Mouse (Mus musculus): ENCODE results near the gene Gna15. TPM values are rescaled to one million over a fixed set of nuclear protein-coding genes. Genes with fewer than 3 reads are reported as not detected.

The Gna15 gene
- polyA plus RNA-seq, 1 experiment: 11.2 TPM

DNA sequence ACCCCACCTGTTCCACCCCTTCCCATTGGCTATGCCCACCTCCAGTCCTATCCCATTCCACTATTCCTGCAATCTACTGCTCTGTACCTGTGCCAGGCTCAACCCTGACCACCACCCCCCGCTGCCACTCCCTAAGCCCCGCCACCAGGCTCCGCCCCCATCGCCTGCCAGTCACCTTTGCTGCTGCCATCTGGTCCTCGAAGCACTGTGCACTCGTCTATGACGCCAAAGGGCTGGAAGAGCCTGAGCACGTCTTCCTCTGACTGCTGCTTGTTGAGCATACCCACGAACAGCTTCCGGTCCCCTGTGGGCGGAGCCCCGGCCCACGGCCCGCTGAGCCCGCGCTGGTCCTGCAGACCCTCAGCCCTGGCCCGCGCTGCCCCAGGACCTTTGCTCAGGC is 53.6 kb downstream of the Gna15 start:
- H3K27ac ChIP-seq (ENCODE audit: insufficient read depth, low read length): no peak overlapping the region
- no peaks in the 10 kb centered on the region for H3K9me3 ChIP-seq (replicated peaks; ENCODE audit: control insufficient read depth, insufficient read depth, low read length, poor library complexity, severe bottlenecking)
- no peak overlapping the region for H3K9ac ChIP-seq (ENCODE audit: low read depth, poor library complexity, severe bottlenecking)
- no peak for TF ChIP-seq EP300 (IDR thresholded peaks at IDR 0.05; ENCODE audit: insufficient read depth, low read depth, low read length)
- no peak for TF ChIP-seq CTCF (IDR thresholded peaks at IDR 0.05; ENCODE audit: low read depth, low read length)
- no peak for TF ChIP-seq POLR2A (IDR thresholded peaks at IDR 0.05; ENCODE audit: insufficient read depth, low read length)
- H3K4me1 ChIP-seq (ENCODE audit: control insufficient read depth, insufficient read depth, low read length): peaks cover under 1% of the 10 kb centered on the region
- no peaks in the 10 kb centered on the region for H3K27me3 ChIP-seq (ENCODE audit: control insufficient read depth, insufficient read depth, low read length, poor library complexity, severe bottlenecking)
- no peaks in the 10 kb centered on the region for H3K36me3 ChIP-seq (ENCODE audit: control insufficient read depth, insufficient read depth, low read length, poor library complexity, severe bottlenecking)
- H3K4me3 ChIP-seq (ENCODE audit: low read depth, low read length): no peak overlapping the region

DNA sequence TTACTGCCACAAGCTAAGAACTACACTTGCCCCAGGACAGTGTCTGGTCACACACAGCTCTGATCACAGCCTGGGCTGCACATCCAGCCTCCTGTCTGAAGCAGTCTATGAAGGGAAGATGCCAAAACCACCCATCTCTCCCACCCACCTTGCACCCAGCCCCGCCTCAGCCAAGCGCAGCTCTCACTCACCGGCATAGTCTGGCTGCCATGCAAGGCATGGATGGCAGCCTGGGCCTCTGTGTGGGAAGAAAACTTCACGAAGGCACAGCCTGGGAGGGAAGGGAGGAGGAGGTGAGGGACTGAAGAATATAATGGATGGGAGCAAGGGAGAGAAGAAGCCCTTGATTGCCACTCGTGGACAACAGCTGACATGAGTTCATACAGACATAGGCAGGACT is 54.8 kb downstream of the Gna15 start:
- no peak for TF ChIP-seq EP300 (IDR thresholded peaks at IDR 0.05; ENCODE audit: insufficient read depth, low read depth, low read length)
- no peak for TF ChIP-seq CTCF (IDR thresholded peaks at IDR 0.05; ENCODE audit: low read depth, low read length)
- no peak for TF ChIP-seq POLR2A (IDR thresholded peaks at IDR 0.05; ENCODE audit: insufficient read depth, low read length)
- no peak overlapping the region for H3K27ac ChIP-seq (ENCODE audit: insufficient read depth, low read length)

DNA sequence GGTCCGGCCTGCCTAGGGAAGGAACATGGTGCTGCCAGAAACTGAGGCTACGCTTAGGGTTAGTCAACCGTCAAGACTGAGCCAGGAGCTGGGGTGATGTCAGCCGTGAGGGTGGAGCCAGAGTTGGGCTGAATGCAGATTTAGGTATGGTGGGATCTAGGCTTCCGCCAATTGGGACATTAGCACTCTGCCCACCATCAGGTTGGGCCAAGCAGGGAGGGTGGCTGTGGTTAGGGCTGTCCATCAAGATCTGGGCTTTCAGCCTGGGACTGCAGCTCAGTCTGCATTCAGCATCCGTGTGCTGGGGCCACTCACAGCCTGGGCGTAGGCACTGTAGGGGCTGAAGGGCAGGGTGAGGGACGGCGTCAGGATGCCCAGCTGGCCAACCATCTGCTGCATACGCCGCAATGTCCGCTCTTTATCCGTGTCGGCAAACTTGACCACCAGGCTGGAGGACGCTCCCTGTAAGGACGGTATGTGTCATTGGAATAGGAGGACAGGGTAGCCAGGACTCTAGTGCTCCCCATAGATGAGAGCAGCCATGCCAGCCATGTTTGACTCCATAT is 56.3 kb downstream of the Gna15 start:
- TF ChIP-seq POLR2A (IDR thresholded peaks at IDR 0.05; ENCODE audit: insufficient read depth, low read length): no peak
- no peak for TF ChIP-seq CTCF (IDR thresholded peaks at IDR 0.05; ENCODE audit: low read depth, low read length)
- no peak for TF ChIP-seq EP300 (IDR thresholded peaks at IDR 0.05; ENCODE audit: insufficient read depth, low read depth, low read length)
- Histone ChIP-seq H3K27ac (ENCODE audit: insufficient read depth, low read length) (no peak overlapping the region), H3K9me3 (replicated peaks; ENCODE audit: control insufficient read depth, insufficient read depth, low read length, poor library complexity, severe bottlenecking) (no peaks in the 10 kb centered on the region), H3K4me1 (ENCODE audit: control insufficient read depth, insufficient read depth, low read length) (no peaks in the 10 kb centered on the region), H3K4me3 (ENCODE audit: low read depth, low read length) (no peak overlapping the region), H3K9ac (ENCODE audit: low read depth, poor library complexity, severe bottlenecking) (no peak overlapping the region), H3K27me3 (ENCODE audit: control insufficient read depth, insufficient read depth, low read length, poor library complexity, severe bottlenecking) (no peaks in the 10 kb centered on the region), H3K36me3 (ENCODE audit: control insufficient read depth, insufficient read depth, low read length, poor library complexity, severe bottlenecking) (no peaks in the 10 kb centered on the region)

More for the DNA sequence above, 54.8 kb downstream of the Gna15 start:
- Histone ChIP-seq H3K36me3 (ENCODE audit: control insufficient read depth, insufficient read depth, low read length, poor library complexity, severe bottlenecking) (no peaks in the 10 kb centered on the region), H3K9me3 (replicated peaks; ENCODE audit: control insufficient read depth, insufficient read depth, low read length, poor library complexity, severe bottlenecking) (no peaks in the 10 kb centered on the region), H3K9ac (ENCODE audit: low read depth, poor library complexity, severe bottlenecking) (no peak overlapping the region), H3K4me1 (ENCODE audit: control insufficient read depth, insufficient read depth, low read length) (no peaks in the 10 kb centered on the region), H3K4me3 (ENCODE audit: low read depth, low read length) (no peak overlapping the region), H3K27me3 (ENCODE audit: control insufficient read depth, insufficient read depth, low read length, poor library complexity, severe bottlenecking) (no peaks in the 10 kb centered on the region)

DNA sequence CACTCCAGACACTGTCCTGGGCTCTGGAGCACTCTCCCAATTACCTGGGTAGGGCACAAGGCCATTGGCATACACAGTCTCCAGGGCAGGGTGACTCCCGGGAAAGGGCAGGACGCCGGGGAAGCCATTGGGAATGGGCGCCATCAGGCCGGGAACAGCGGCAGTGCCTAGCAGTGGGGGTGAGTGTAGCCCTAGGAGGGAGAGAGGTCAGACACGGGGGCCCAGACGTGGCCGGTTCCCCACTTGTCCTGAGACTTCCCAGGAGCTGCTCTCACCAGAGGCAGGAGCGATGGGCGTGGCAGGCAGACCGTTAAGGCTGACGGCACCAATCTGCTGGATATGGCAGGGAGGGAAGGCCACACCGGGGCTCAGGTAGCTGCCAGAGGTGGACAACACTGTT is 57.1 kb downstream of the Gna15 start:
- Histone ChIP-seq H3K27ac (ENCODE audit: insufficient read depth, low read length) (no peak overlapping the region), H3K9me3 (replicated peaks; ENCODE audit: control insufficient read depth, insufficient read depth, low read length, poor library complexity, severe bottlenecking) (no peaks in the 10 kb centered on the region), H3K9ac (ENCODE audit: low read depth, poor library complexity, severe bottlenecking) (no peak overlapping the region), H3K27me3 (ENCODE audit: control insufficient read depth, insufficient read depth, low read length, poor library complexity, severe bottlenecking) (no peaks in the 10 kb centered on the region), H3K36me3 (ENCODE audit: control insufficient read depth, insufficient read depth, low read length, poor library complexity, severe bottlenecking) (no peaks in the 10 kb centered on the region), H3K4me3 (ENCODE audit: low read depth, low read length) (no peak overlapping the region), H3K4me1 (ENCODE audit: control insufficient read depth, insufficient read depth, low read length) (no peaks in the 10 kb centered on the region)
- TF ChIP-seq POLR2A (IDR thresholded peaks at IDR 0.05; ENCODE audit: insufficient read depth, low read length) (no peak), CTCF (IDR thresholded peaks at IDR 0.05; ENCODE audit: low read depth, low read length) (no peak), EP300 (IDR thresholded peaks at IDR 0.05; ENCODE audit: insufficient read depth, low read depth, low read length) (no peak)

DNA sequence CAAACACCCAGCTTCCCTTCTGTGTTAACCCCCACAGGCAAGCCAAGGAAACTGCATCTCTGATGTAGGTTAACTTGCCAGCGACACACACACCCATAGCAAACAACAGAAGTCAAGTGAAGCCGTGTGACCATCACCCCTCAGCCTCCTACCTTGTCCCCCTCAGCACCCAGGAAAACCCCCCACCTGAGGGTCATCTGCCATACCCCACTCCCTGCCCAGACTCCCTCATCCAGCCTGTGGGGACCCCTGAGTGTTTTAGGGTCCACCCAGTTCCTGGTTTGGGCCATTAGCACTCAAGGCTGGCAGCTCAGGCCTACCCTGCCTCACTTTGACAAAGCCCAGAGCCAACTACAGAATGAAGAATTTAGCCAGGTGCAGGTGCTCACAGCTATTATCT is 58.0 kb downstream of the Gna15 start:
- Histone ChIP-seq H3K9me3 (replicated peaks; ENCODE audit: control insufficient read depth, insufficient read depth, low read length, poor library complexity, severe bottlenecking) (no peaks in the 10 kb centered on the region), H3K27me3 (ENCODE audit: control insufficient read depth, insufficient read depth, low read length, poor library complexity, severe bottlenecking) (no peaks in the 10 kb centered on the region), H3K4me3 (ENCODE audit: low read depth, low read length) (no peak overlapping the region), H3K9ac (ENCODE audit: low read depth, poor library complexity, severe bottlenecking) (no peak overlapping the region), H3K27ac (ENCODE audit: insufficient read depth, low read length) (peak overlapping the region; percentile 6), H3K36me3 (ENCODE audit: control insufficient read depth, insufficient read depth, low read length, poor library complexity, severe bottlenecking) (no peaks in the 10 kb centered on the region), H3K4me1 (ENCODE audit: control insufficient read depth, insufficient read depth, low read length) (no peaks in the 10 kb centered on the region)
- TF ChIP-seq POLR2A (IDR thresholded peaks at IDR 0.05; ENCODE audit: insufficient read depth, low read length): no peak

DNA sequence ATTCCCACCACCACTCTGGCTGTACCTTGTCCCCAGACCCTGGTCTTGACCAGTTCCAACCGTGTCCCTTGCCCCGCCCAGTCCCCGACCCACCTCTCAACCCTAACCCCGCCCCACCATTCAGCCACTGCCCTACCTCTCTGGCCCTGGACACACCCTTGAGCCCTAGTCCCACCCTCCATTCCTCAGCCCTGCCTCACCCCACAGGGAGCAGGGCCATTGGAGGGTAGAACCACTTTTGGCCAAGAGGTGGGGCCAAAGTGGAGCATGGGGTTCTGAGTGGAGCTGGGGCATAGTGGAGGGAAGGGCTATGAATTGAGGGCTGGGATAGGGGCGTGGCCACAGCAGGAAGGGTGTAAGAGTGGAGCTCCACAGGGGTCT is 58.8 kb downstream of the Gna15 start:
- Histone ChIP-seq H3K4me3 (ENCODE audit: low read depth, low read length) (peak overlapping the region; percentile 55), H3K9me3 (replicated peaks; ENCODE audit: control insufficient read depth, insufficient read depth, low read length, poor library complexity, severe bottlenecking) (no peaks in the 10 kb centered on the region), H3K27ac (ENCODE audit: insufficient read depth, low read length) (peak overlapping the region; percentile 14; the same call in 1 of the 2 replicates), H3K4me1 (ENCODE audit: control insufficient read depth, insufficient read depth, low read length) (no peaks in the 10 kb centered on the region), H3K27me3 (ENCODE audit: control insufficient read depth, insufficient read depth, low read length, poor library complexity, severe bottlenecking) (no peaks in the 10 kb centered on the region), H3K36me3 (ENCODE audit: control insufficient read depth, insufficient read depth, low read length, poor library complexity, severe bottlenecking) (no peaks in the 10 kb centered on the region), H3K9ac (ENCODE audit: low read depth, poor library complexity, severe bottlenecking) (no peak overlapping the region)
- TF ChIP-seq POLR2A (IDR thresholded peaks at IDR 0.05; ENCODE audit: insufficient read depth, low read length): no peak
- TF ChIP-seq CTCF (IDR thresholded peaks at IDR 0.05; ENCODE audit: low read depth, low read length): no peak
- TF ChIP-seq EP300 (IDR thresholded peaks at IDR 0.05; ENCODE audit: insufficient read depth, low read depth, low read length): no peak

Measured in ES-Bruce4 (cell line).